Mouse (Mus musculus) intestine, embryonic 16.5 days (tissue): Measurements from ENCODE around the gene Arhgap15. TPM values are rescaled to one million over a fixed set of nuclear protein-coding genes. Genes with fewer than 3 reads are reported as not detected.

Source experiments
- ATAC-seq: fragments of 200-750 bp; cut with Nextera tagmentation; 2 replicates; pipeline ENCODE4 v1.8.0; 2017; ENCODE audit warnings: moderate TSS enrichment, moderate library complexity
- H3K27ac ChIP-seq: fragments of 300-500 bp; sonication (generic); 2 replicates; pipeline ENCODE4 v1.5.1; 2014; ENCODE audit warnings: mild to moderate bottlenecking, low read length
- H3K27me3 ChIP-seq: fragments of 300-500 bp; sonication (generic); replicated peaks from 2 replicates; pipeline ENCODE4 v1.6.1; 2014; ENCODE audit warnings: low read length, control low read depth, mixed read lengths; ENCODE audit not compliant: control insufficient read depth, insufficient read depth
- H3K36me3 ChIP-seq: fragments of 300-500 bp; sonication (generic); 2 replicates; pipeline ENCODE4 v1.6.1; 2014; ENCODE audit warnings: low read length, control low read depth; ENCODE audit not compliant: control insufficient read depth, insufficient read depth
- H3K4me1 ChIP-seq: fragments of 300-500 bp; sonication (generic); 2 replicates; pipeline ENCODE4 v1.6.1; 2014; ENCODE audit warnings: low read length, control low read depth, mixed read lengths; ENCODE audit not compliant: control insufficient read depth, insufficient read depth
- H3K4me2 ChIP-seq: fragments of 300-500 bp; sonication (generic); 2 replicates; pipeline ENCODE4 v1.6.1; 2014; ENCODE audit warnings: low read depth, low read length, control low read depth
- H3K4me3 ChIP-seq: fragments of 300-500 bp; sonication (generic); 2 replicates; pipeline ENCODE4 v1.5.1; 2014; ENCODE audit warnings: mild to moderate bottlenecking, low read length
- H3K9ac ChIP-seq: fragments of 300-500 bp; sonication (generic); 2 replicates; pipeline ENCODE4 v1.6.1; 2014; ENCODE audit warnings: low read depth, low read length
- H3K9me3 ChIP-seq: fragments of 300-500 bp; sonication (generic); 2 replicates; pipeline ENCODE4 v1.6.1; 2016; ENCODE audit warnings: low read length, control low read depth; ENCODE audit not compliant: control insufficient read depth
- WGBS: fragments of 180-500 bp; shearing (Covaris S2); extraction: QIAGEN DNeasy Blood & Tissue Kit; methylation state at CpG from one replicate; pipeline ENCODE4 v1.1.7; 2014; 5-methylcytosine and 5-hydroxymethylcytosine counted together
- polyA plus RNA-seq: library from polyadenylated mRNA; unstranded; fragments of >200 nt; fragmentation: Nextera tagmentation; extraction: Ambion mirVana; gene quantifications from 2 replicates; pipeline ENCODE4 v1.2.1, GENCODE M21; 2015

The Arhgap15 gene
- polyA plus RNA-seq, 1 experiment from 2014 or later: 1.2 TPM

DNA sequence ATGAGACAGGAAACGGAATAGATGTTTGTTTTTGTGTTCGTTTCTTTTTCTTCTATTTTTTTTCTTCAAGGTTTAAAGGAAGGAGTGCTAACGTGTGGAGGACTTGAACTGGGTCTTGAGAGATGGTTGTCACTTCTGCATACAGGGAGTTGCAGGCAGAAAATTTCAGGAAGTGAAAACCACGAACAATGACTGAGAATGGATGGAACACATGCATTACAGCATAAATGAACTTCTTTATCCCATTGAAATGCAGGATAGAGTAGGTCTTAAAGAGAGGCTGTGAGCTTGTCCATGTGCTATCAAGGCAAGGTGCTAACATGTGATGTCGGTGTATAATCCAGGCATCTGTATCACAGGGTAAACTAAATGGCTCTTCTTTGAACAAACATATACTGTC, 114.1 kb downstream of the Arhgap15 start:
- Histone ChIP-seq H3K4me2 (no peak overlapping the region), H3K27ac (no peak overlapping the region), H3K9ac (no peak overlapping the region), H3K4me3 (no peak overlapping the region), H3K36me3 (no peaks in the 10 kb centered on the region), H3K4me1 (no peaks in the 10 kb centered on the region), H3K27me3 (no peaks in the 10 kb centered on the region), H3K9me3 (no peaks in the 10 kb centered on the region)
- ATAC-seq: no peak
- 81% methylated on average over 5 of the region's 5 CpGs for WGBS

DNA sequence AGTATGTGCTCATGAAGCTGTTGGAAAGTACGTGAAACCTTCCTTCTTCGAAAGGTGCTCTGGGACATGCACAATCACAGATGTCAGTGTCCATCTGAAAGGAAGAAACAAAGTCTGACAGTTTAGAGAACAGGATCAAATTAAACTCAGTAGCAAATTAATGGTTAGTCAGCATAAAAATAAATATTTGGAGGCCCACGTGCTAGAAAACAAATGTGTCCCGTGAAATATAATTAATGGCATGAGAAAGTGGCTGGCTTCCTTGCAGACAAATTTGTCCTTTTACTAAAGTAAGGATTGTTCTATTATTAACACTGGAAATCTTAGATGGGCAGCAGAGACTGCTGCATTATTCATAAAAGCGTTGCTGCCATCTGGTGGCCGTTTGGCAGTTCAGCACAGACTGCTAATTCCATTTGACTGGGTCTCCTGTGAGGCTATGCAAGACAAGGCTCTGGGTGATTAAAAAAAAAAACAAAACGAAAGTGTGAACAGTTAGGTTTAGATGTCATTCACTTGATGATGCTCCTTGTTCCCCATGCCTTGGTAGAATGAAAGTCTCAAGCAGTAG, 153.9 kb downstream of the Arhgap15 start:
- Histone ChIP-seq H3K4me1 (no peaks in the 10 kb centered on the region), H3K9ac (no peak overlapping the region), H3K27ac (no peak overlapping the region), H3K4me2 (no peak overlapping the region), H3K27me3 (no peaks in the 10 kb centered on the region), H3K9me3 (no peaks in the 10 kb centered on the region), H3K4me3 (no peak overlapping the region), H3K36me3 (no peaks in the 10 kb centered on the region)
- 22% methylated on average over 7 of the region's 7 CpGs for WGBS
- ATAC-seq: peak; percentile 81

DNA sequence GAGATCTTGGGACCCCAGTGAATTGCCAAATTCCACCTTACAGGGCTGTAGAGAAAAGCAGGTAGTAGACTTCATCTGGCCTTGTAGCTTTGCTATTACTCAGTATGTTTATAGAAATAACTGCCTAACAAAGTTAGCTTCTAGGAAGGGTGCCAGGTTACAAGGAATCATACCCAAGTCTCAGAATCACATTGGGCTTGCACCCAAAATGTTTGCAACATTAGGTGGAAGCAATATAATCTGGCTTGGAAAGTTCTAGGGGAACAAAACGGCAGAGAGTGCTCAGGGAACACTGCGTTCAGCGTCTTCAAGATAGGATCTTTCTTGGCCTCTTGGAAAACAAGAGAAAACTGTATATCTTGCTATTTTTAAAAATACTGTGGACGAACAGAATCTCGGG, 158.9 kb downstream of the Arhgap15 start:
- H3K9ac ChIP-seq: no peak overlapping the region
- no peaks in the 10 kb centered on the region for H3K36me3 ChIP-seq
- H3K9me3 ChIP-seq: no peaks in the 10 kb centered on the region
- H3K4me2 ChIP-seq: no peak overlapping the region
- H3K27me3 ChIP-seq: no peaks in the 10 kb centered on the region
- ATAC-seq: no peak
- no peaks in the 10 kb centered on the region for H3K4me1 ChIP-seq
- no peak overlapping the region for H3K4me3 ChIP-seq
- WGBS: 84% methylated on average over 5 of the region's 5 CpGs
- no peak overlapping the region for H3K27ac ChIP-seq

DNA sequence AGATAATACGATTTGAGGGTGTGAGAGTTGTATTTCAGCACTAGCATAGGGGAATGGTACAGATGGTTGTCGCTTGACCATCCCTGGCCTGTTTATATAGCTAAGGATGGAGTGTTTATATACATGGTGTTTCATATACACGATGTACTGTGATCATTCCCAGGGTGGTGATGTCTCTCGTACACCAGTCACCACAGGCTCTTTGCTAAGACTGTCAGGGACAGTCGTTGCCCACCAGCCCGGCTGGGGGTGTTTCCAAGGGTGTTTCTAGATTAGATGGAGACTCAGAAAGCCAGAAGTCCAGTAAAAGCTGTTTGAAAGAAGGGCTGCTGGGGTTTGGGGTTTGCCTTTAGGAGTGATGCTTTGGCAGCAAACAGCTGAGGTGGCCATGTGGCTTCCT, 165.5 kb downstream of the Arhgap15 start:
- Histone ChIP-seq H3K4me2 (no peak overlapping the region), H3K9me3 (no peaks in the 10 kb centered on the region), H3K27ac (no peak overlapping the region), H3K4me3 (no peak overlapping the region), H3K27me3 (no peaks in the 10 kb centered on the region), H3K36me3 (no peaks in the 10 kb centered on the region), H3K4me1 (no peaks in the 10 kb centered on the region), H3K9ac (no peak overlapping the region)
- no peak for ATAC-seq
- WGBS: 65% methylated on average over 6 of the region's 6 CpGs

DNA sequence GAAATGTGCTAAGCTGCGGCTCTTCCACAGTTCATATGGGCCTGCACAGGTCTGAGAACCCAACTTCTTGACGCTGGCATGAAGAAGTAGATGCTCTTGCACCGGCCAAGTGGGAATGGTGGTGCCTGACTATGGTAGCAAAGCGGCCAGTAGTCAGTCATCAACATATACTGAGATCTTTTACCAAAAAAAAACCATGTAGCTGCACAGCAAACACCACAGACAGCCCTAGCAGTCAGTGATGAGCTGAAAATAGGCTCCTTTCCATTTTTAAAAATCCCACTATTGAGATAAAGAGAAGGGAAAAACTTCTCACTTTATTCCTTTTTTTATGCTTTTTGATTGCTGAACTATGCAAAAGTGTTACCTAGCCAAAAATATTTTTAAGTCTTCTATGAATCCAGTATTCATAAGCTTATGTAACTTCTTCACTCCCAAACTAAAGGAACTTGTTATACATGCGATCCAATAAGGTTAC, 175.3 kb downstream of the Arhgap15 start:
- no peaks in the 10 kb centered on the region for H3K9me3 ChIP-seq
- no peak overlapping the region for H3K4me3 ChIP-seq
- H3K36me3 ChIP-seq: no peaks in the 10 kb centered on the region
- no peak overlapping the region for H3K27ac ChIP-seq
- WGBS: 91% methylated on average over 5 of the region's 5 CpGs
- ATAC-seq: no peak
- H3K4me2 ChIP-seq: no peak overlapping the region
- no peaks in the 10 kb centered on the region for H3K27me3 ChIP-seq
- H3K4me1 ChIP-seq: no peaks in the 10 kb centered on the region
- no peak overlapping the region for H3K9ac ChIP-seq

DNA sequence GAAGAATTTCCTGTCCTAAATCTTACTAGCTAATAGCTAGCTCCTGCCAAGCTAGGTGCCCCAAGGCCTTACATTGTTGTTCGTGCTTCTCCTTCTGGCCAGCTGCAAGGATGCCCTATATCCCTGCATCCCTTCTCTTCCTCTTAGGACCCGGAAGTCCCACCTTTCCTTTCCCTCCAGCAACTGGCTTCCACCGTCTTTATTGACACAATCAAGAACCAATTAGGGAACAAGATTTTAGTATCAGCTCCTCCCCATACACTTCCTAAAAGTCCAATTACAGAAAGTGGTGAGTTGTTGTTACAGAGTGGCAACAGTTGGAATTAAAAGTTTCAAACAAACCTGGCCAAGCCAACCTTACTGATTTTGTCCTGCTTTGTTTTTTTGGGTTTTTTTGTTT, 183.1 kb downstream of the Arhgap15 start:
- H3K4me1 ChIP-seq: no peaks in the 10 kb centered on the region
- 85% methylated on average over 3 of the region's 3 CpGs for WGBS
- H3K9ac ChIP-seq: no peak overlapping the region
- H3K27ac ChIP-seq: no peak overlapping the region
- no peaks in the 10 kb centered on the region for H3K9me3 ChIP-seq
- no peak for ATAC-seq
- H3K4me2 ChIP-seq: no peak overlapping the region
- H3K4me3 ChIP-seq: no peak overlapping the region
- H3K27me3 ChIP-seq: no peaks in the 10 kb centered on the region
- H3K36me3 ChIP-seq: no peaks in the 10 kb centered on the region

DNA sequence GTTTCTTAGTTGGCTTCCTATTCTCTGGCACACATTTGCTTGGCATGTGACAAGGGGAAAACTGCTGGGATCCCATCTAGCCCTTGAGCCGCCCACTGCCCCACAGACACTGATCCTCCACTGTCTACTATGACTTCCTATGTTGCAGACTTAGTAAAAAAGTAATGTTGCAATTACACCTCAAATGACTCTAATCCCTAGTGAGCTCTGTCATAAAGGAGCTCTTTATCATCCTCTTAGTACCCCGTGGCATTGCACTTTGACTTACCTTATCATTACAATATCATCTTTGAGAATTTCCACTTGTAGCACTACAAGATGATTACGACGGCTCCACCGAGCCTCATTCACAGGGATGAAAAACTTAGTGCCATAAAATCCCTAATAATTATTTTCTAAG, 190.6 kb downstream of the Arhgap15 start:
- Histone ChIP-seq H3K4me1 (no peaks in the 10 kb centered on the region), H3K36me3 (no peaks in the 10 kb centered on the region), H3K27ac (no peak overlapping the region), H3K4me3 (no peak overlapping the region), H3K4me2 (no peak overlapping the region), H3K9ac (no peak overlapping the region), H3K27me3 (no peaks in the 10 kb centered on the region), H3K9me3 (no peaks in the 10 kb centered on the region)
- ATAC-seq: peak; percentile 89
- 70% methylated on average over 5 of the region's 5 CpGs for WGBS

DNA sequence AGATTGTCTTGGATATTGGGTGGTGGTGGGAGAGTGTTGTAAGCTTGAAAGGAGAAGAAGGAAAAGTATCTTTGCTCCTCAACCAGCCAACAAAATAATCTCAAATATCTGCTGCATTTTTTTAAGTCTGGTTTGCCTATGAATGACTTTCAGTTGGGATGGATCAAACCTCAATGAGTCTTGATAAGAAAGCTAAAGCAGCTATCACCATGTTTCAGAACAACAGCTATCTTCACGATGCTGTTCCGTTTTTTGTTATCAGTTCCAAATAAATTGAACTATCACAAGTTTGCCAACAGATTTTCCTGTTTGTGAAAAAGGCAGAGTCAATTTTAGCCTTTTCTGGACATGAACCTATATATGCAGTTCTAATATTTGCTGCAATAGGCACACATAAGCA, 197.1 kb downstream of the Arhgap15 start:
- no peaks in the 10 kb centered on the region for H3K36me3 ChIP-seq
- no peaks in the 10 kb centered on the region for H3K9me3 ChIP-seq
- 81% methylated on average over 2 of the region's 2 CpGs for WGBS
- no peaks in the 10 kb centered on the region for H3K4me1 ChIP-seq
- H3K27ac ChIP-seq: no peak overlapping the region
- H3K4me2 ChIP-seq: no peak overlapping the region
- no peaks in the 10 kb centered on the region for H3K27me3 ChIP-seq
- no peak for ATAC-seq
- H3K4me3 ChIP-seq: no peak overlapping the region
- H3K9ac ChIP-seq: no peak overlapping the region

DNA sequence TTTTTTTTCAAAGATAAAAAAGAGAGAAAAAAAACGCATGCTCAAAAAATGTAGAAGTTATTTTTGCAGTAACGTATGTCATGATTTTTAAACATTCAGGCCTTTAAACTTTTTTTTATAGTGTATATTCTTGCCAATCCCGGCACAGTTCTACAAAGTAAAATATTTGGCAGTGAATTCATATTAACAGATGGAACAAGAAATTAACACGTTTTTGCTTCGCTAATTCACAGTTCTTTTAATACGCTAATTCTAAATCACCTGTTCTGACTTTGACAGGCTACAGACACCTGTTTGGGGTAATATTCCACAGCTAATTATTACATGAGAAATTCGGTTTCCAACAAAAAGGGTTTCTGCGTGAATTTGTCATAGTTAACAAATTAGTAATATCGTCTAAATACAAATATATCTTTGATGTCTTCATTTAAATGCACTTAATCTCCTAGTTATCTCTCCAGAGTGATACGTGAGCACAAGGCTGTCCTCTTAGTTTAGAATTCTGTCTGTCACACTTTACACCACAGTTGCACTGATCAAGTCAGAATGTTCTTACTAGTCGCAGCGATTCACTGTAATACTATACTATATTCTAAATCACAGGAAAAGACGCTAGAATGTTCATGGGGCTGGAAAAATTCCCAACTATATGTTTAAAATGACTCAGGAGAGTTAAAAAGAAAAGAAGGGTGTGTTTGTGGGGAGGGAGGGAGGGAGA, 201.3 kb downstream of the Arhgap15 start:
- Histone ChIP-seq H3K36me3 (no peaks in the 10 kb centered on the region), H3K27me3 (no peaks in the 10 kb centered on the region), H3K9me3 (no peaks in the 10 kb centered on the region), H3K9ac (no peak overlapping the region), H3K27ac (no peak overlapping the region), H3K4me3 (no peak overlapping the region), H3K4me1 (no peaks in the 10 kb centered on the region), H3K4me2 (no peak overlapping the region)
- WGBS: 85% methylated on average over 13 of the region's 13 CpGs
- ATAC-seq: no peak

DNA sequence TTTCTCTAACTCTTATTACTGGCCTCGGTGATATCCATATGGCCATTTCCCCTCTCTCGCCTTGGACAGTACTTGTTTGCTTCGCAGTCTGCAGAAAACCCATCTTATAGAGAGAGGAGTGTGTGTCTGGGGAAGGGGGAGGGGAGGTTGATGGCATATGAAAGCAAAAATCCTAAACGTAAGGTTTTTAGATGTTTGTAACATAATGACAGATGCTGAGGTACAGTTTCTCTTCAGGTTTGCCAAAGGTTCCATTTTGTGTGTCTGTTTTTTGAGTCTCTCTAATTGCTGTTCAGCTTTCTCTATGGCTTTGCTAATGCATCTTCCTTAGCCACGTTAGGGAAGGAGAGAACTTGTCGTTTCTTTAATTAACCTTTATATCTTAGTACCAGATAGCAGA, 202.1 kb downstream of the Arhgap15 start:
- 77% methylated on average over 6 of the region's 6 CpGs for WGBS
- no peak for ATAC-seq

More for the DNA sequence above, 202.1 kb downstream of the Arhgap15 start:
- H3K4me1 ChIP-seq: no peaks in the 10 kb centered on the region
- no peaks in the 10 kb centered on the region for H3K27me3 ChIP-seq
- no peaks in the 10 kb centered on the region for H3K9me3 ChIP-seq
- H3K27ac ChIP-seq: no peak overlapping the region
- H3K9ac ChIP-seq: no peak overlapping the region
- H3K36me3 ChIP-seq: no peaks in the 10 kb centered on the region
- no peak overlapping the region for H3K4me2 ChIP-seq
- no peak overlapping the region for H3K4me3 ChIP-seq
